Mouse (Mus musculus) myocyte (in vitro differentiated cells): ENCODE measurements around the gene Maats1.

Experiments
- E2F4 ChIP-seq: IDR thresholded peaks from one replicate; pipeline ENCODE4 v1.6.1; 2011; ENCODE audit warnings: mild to moderate bottlenecking, control low read depth, moderate library complexity; ENCODE audit not compliant: insufficient read depth
- MAX ChIP-seq: IDR thresholded peaks from one replicate; pipeline ENCODE4 v1.6.1; 2011; ENCODE audit warnings: low read depth, mild to moderate bottlenecking, control low read depth
- MYOD1 ChIP-seq, 3 experiments: IDR thresholded peaks; one replicate each; pipeline ENCODE4 v1.6.1; 2011; ENCODE audit warnings: control low read depth in 2 of 3, low read depth in 2 of 3, mild to moderate bottlenecking in 2 of 3, moderate library complexity in 1 of 3; ENCODE audit not compliant: insufficient read length in 2 of 3, control insufficient read depth in 1 of 3
- POLR2A ChIP-seq: IDR thresholded peaks from one replicate; pipeline ENCODE4 v1.6.1; 2011; ENCODE audit warnings: low read depth, mild to moderate bottlenecking, control low read depth, moderate library complexity; ENCODE audit not compliant: insufficient read length
- POLR2AphosphoS2 ChIP-seq: IDR thresholded peaks from one replicate; pipeline ENCODE4 v1.6.1; 2011; ENCODE audit warnings: low read depth, control low read depth; ENCODE audit not compliant: insufficient read length
- REST ChIP-seq: IDR thresholded peaks from one replicate; pipeline ENCODE4 v1.6.1; 2011; ENCODE audit warnings: mild to moderate bottlenecking, control low read depth, moderate library complexity; ENCODE audit not compliant: insufficient read depth, insufficient read length
- SRF ChIP-seq: IDR thresholded peaks from one replicate; pipeline ENCODE4 v1.6.1; 2011; ENCODE audit warnings: low read depth; ENCODE audit not compliant: control insufficient read depth, insufficient read length
- TCF3 ChIP-seq: IDR thresholded peaks from one replicate; pipeline ENCODE4 v1.6.1; 2011; ENCODE audit warnings: low read depth, control low read depth; ENCODE audit not compliant: insufficient read length
- USF1 ChIP-seq: IDR thresholded peaks from one replicate; pipeline ENCODE4 v1.6.1; 2011; ENCODE audit warnings: low read depth, mild to moderate bottlenecking, control low read depth, moderate library complexity

- TF ChIP-seq POLR2AphosphoS2 (no peak), POLR2A (no peak), MAX (no peak), USF1 (no peak), TCF3 (no peak), E2F4 (no peak), REST (no peak), SRF (no peak), MYOD1 (IDR thresholded peaks at IDR 0.05; ENCODE audit: control insufficient read depth in 1 of 3, insufficient read length in 2 of 3, low read depth in 2 of 3) (no peak)
Measured at GRCm38 (mm10) chr16:38344941-38345725, 3.2 kb upstream of the Maats1 start.
